Mouse (Mus musculus): ENCODE results near the gene Flywch1. TPM values are rescaled to one million over a fixed set of nuclear protein-coding genes. Genes with fewer than 3 reads are reported as not detected.

Gene Flywch1
- polyA plus RNA-seq, 1 experiment from 2014 or later = 165 TPM

DNA sequence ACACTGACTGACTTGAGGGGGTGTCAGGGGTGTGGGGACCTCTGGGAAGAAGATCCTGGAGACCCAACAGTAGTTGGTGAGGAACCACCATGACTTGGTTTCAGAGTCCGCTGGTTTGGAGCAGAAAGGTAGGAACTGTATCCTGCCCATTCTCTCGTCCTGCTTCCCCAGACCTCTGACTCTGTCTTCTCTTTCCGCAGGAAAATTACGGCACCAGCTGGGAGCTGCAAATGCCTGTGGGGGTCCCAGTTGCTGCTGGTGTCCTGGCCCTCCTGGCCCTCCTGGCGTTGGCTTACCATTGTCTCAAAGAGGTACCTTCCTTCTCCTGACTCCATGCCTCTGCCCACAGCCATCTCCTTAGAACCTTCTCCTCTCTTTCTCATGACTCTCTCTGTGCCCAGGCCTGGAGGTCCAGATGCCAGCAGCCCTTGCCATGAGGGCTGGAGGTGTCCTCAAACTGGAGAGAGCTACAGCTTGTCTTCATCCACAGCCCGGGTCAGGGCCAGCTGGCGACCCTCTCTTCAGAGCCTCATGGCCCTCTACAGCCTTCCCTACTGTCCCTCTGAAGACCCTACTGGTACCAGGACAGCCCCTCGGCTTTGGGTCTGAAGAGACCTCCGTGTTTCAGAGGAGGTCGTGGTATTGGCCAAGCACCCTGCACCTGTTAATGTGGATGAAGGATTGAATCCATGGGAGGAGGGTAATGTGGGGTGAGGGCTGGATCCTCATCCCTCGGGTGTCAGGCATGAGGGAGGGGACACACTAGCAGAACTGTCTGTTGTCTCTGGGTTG lies 21.8 kb downstream of the Flywch1 start:
- Histone ChIP-seq H3K9me3 (replicated peaks) (no peaks in the 10 kb centered on the region), H3K9ac (no peak overlapping the region), H3K27me3 (peaks cover 35% of the 10 kb centered on the region), H3K27ac (no peak overlapping the region), H3K4me1 (peaks cover 18% of the 10 kb centered on the region), H3K4me3 (no peak overlapping the region), H3K36me3 (ENCODE audit: poor library complexity, severe bottlenecking) (peaks cover 35% of the 10 kb centered on the region), H3K4me2 (no peak overlapping the region)
- WGBS = 79% methylated on average over 11 of the region's 11 CpGs
- no peak for ATAC-seq

- 39% methylated on average over 10 of the region's 10 CpGs for WGBS
Observed at GRCm38 (mm10) chr17:23748631-23749391, 22.6 kb downstream of the Flywch1 start.

GRCm38 (mm10) chr17:23748026-23748425 lies 23.4 kb downstream of the Flywch1 start:
- Histone ChIP-seq H3K27me3 (peaks cover 51% of the 10 kb centered on the region), H3K9me3 (replicated peaks) (no peaks in the 10 kb centered on the region), H3K4me2 (no peak overlapping the region), H3K4me1 (peaks cover 18% of the 10 kb centered on the region), H3K4me3 (no peak overlapping the region), H3K36me3 (ENCODE audit: poor library complexity, severe bottlenecking) (peaks cover 19% of the 10 kb centered on the region), H3K27ac (no peak overlapping the region), H3K9ac (no peak overlapping the region)
- 40% methylated on average over 6 of the region's 6 CpGs for WGBS
- ATAC-seq = no peak

More at GRCm38 (mm10) chr17:23748631-23749391, 22.6 kb downstream of the Flywch1 start:
- Histone ChIP-seq H3K27me3 (peaks cover 43% of the 10 kb centered on the region), H3K4me2 (no peak overlapping the region), H3K36me3 (ENCODE audit: poor library complexity, severe bottlenecking) (peaks cover 27% of the 10 kb centered on the region), H3K9ac (no peak overlapping the region), H3K27ac (no peak overlapping the region), H3K9me3 (replicated peaks) (no peaks in the 10 kb centered on the region), H3K4me3 (no peak overlapping the region), H3K4me1 (peaks cover 18% of the 10 kb centered on the region)
- ATAC-seq = no peak

- peaks cover 57% of the 10 kb centered on the region for H3K27me3 ChIP-seq
- H3K4me2 ChIP-seq = no peak overlapping the region
- H3K9me3 ChIP-seq (replicated peaks) = no peaks in the 10 kb centered on the region
- WGBS = 84% methylated on average over 3 of the region's 3 CpGs
- no peak for ATAC-seq
- H3K4me1 ChIP-seq = peaks cover 21% of the 10 kb centered on the region
- H3K4me3 ChIP-seq = no peak overlapping the region
- no peak overlapping the region for H3K27ac ChIP-seq
- no peak overlapping the region for H3K9ac ChIP-seq
- peaks cover 14% of the 10 kb centered on the region for H3K36me3 ChIP-seq (ENCODE audit: poor library complexity, severe bottlenecking)
Observed at GRCm38 (mm10) chr17:23747471-23747870, 23.9 kb downstream of the Flywch1 start.

- Histone ChIP-seq H3K9ac (no peak overlapping the region), H3K27me3 (peaks cover 64% of the 10 kb centered on the region), H3K36me3 (ENCODE audit: poor library complexity, severe bottlenecking) (peaks cover 6% of the 10 kb centered on the region), H3K4me1 (peaks cover 25% of the 10 kb centered on the region), H3K4me3 (no peak overlapping the region), H3K27ac (no peak overlapping the region), H3K9me3 (replicated peaks) (no peaks in the 10 kb centered on the region), H3K4me2 (no peak overlapping the region)
- WGBS = 79% methylated on average over 3 of the region's 3 CpGs
- no peak for ATAC-seq
Observed at GRCm38 (mm10) chr17:23746767-23747166, 24.6 kb downstream of the Flywch1 start.

DNA sequence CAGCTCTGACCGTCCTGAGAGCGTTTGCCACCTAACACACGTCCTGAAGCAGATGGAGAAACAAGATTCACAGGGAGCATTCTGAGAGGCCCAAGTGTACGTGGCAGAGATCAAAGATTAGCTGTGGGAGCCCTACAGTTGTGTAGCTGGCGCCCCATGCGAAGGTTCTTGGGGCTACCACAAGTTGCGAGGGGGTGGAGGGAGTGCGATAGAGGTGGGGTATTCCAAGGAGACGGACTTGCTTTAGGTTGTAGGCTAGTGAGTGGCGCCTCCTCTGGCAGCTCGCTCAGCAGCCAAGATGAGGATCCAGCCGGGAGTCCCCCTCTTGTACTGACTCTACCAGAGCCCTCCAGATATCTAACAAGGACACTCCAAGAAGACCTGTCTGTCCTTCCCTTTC lies 25.1 kb downstream of the Flywch1 start:
- peaks cover 2% of the 10 kb centered on the region for H3K36me3 ChIP-seq (ENCODE audit: poor library complexity, severe bottlenecking)
- peak overlapping the region; percentile 41 for H3K4me3 ChIP-seq
- no peak for ATAC-seq
- H3K9ac ChIP-seq = peak overlapping the region; percentile 65; the same call in 1 of the 2 replicates
- no peaks in the 10 kb centered on the region for H3K9me3 ChIP-seq (replicated peaks)
- peak overlapping the region; percentile 75 for H3K4me2 ChIP-seq
- H3K4me1 ChIP-seq = peaks cover 25% of the 10 kb centered on the region
- no peak overlapping the region for H3K27ac ChIP-seq
- WGBS = 3% methylated on average over 12 of the region's 12 CpGs
- H3K27me3 ChIP-seq = peaks cover 68% of the 10 kb centered on the region

GRCm38 (mm10) chr17:23745301-23746251 lies 25.8 kb downstream of the Flywch1 start, which contains the start of gene Kremen2:
Kremen2 (minus strand) TSS chr17:23745833.
- peak within 1 kb of the TSS; percentile 65 for H3K9ac ChIP-seq
- peak within 1 kb of the TSS; percentile 41 for H3K4me3 ChIP-seq
- no peak within 1 kb of the TSS for H3K27ac ChIP-seq
- WGBS = under 1% methylated on average over 43 of the region's 45 CpGs
- no peaks in the 10 kb centered on the region for H3K9me3 ChIP-seq (replicated peaks)
- peak within 1 kb of the TSS; percentile 75 for H3K4me2 ChIP-seq
- ATAC-seq = no peak
- H3K4me1 ChIP-seq = peaks cover 28% of the 10 kb centered on the region
- H3K27me3 ChIP-seq = peaks cover 75% of the 10 kb centered on the region
- H3K36me3 ChIP-seq (ENCODE audit: poor library complexity, severe bottlenecking) = no peaks in the 10 kb centered on the region

GRCm38 (mm10) chr17:23744651-23745050 lies 26.8 kb downstream of the Flywch1 start:
- WGBS = 2% methylated on average over 14 of the region's 14 CpGs
- H3K4me3 ChIP-seq = peak overlapping the region; percentile 41; the same call in 1 of the 2 replicates
- peaks cover 33% of the 10 kb centered on the region for H3K4me1 ChIP-seq
- H3K27me3 ChIP-seq = peaks cover 78% of the 10 kb centered on the region
- H3K9ac ChIP-seq = no peak overlapping the region
- no peaks in the 10 kb centered on the region for H3K9me3 ChIP-seq (replicated peaks)
- peak overlapping the region; percentile 75; the same call in 1 of the 2 replicates for H3K4me2 ChIP-seq
- H3K36me3 ChIP-seq (ENCODE audit: poor library complexity, severe bottlenecking) = no peaks in the 10 kb centered on the region
- ATAC-seq = no peak
- no peak overlapping the region for H3K27ac ChIP-seq

DNA sequence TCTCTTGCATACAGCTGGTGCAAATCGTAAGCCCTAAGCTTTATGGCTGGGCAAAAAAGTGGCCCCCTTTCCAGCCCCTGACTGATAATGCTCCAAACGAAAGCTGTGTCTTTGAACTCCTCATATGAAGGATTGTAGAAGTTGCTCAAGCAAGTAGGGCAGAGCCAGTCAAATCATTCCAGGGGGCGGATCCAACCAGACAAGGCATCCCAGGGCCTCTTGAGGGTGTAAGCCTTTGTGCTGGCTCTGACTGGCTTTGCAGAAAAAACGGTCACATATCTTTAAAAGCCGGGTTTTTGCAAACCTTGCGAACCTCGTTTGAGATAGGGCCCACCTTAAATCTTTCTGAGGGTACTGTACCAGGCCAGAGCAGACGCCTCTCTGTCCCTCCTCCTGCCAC lies 27.3 kb downstream of the Flywch1 start:
- Histone ChIP-seq H3K27me3 (peaks cover 82% of the 10 kb centered on the region), H3K4me2 (no peak overlapping the region), H3K27ac (no peak overlapping the region), H3K9me3 (replicated peaks) (no peaks in the 10 kb centered on the region), H3K9ac (no peak overlapping the region), H3K4me1 (peaks cover 38% of the 10 kb centered on the region), H3K4me3 (no peak overlapping the region), H3K36me3 (ENCODE audit: poor library complexity, severe bottlenecking) (no peaks in the 10 kb centered on the region)
- ATAC-seq = no peak
- WGBS = 17% methylated on average over 8 of the region's 8 CpGs

- 62% methylated on average over 12 of the region's 12 CpGs for WGBS
- no peaks in the 10 kb centered on the region for H3K36me3 ChIP-seq (ENCODE audit: poor library complexity, severe bottlenecking)
- H3K4me1 ChIP-seq = peaks cover 49% of the 10 kb centered on the region
- H3K9ac ChIP-seq = no peak overlapping the region
- peak overlapping the region; percentile 54; the same call in 1 of the 2 replicates for H3K4me2 ChIP-seq
- peak overlapping the region; percentile 29 for H3K4me3 ChIP-seq
- H3K27me3 ChIP-seq = peaks cover 80% of the 10 kb centered on the region
- ATAC-seq = no peak
- no peaks in the 10 kb centered on the region for H3K9me3 ChIP-seq (replicated peaks)
- no peak overlapping the region for H3K27ac ChIP-seq
Observed at GRCm38 (mm10) chr17:23742941-23743340, 28.5 kb downstream of the Flywch1 start.

DNA sequence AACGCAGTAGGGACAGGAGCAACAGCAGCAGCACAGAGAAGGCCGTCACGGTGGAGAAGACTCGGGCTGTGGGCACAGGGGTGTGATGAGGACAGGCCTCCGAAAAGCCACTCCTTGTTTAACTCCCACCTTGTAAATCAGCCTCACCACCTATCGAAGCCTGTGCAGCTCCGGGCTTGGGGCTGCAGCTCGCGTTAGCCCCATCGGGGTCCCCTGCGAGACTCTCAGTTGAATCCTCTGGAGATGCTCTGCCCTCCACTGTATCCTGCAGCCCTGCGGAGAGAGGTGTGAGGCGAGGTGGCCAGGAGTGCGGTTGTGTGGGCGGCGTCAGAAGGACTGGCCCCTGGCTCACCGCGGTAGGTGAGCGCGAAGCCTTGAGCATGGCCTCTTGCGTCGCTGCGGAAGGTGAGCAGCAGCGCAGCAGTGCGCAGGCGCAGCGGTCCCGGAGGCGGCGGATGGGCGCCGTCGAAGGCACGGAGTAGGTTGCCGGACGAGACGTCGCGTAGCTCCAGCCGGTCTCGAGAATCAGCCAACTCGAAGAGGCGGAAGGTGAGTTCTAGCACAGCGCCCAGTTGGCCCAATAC lies 29.1 kb downstream of the Flywch1 start:
- WGBS = 6% methylated on average over 44 of the region's 44 CpGs
- peaks cover 54% of the 10 kb centered on the region for H3K4me1 ChIP-seq
- ATAC-seq = no peak
- H3K36me3 ChIP-seq (ENCODE audit: poor library complexity, severe bottlenecking) = peaks cover 5% of the 10 kb centered on the region
- peak overlapping the region; percentile 46 for H3K9ac ChIP-seq
- no peak overlapping the region for H3K27ac ChIP-seq
- H3K4me3 ChIP-seq = peak overlapping the region; percentile 29
- H3K4me2 ChIP-seq = peak overlapping the region; percentile 54
- peaks cover 75% of the 10 kb centered on the region for H3K27me3 ChIP-seq
- H3K9me3 ChIP-seq (replicated peaks) = no peaks in the 10 kb centered on the region

All from forebrain, embryonic 13.5 days (tissue).